Mouse (Mus musculus) T-helper 1 cell (primary cell): ENCODE results near the gene Cab39.

Experiments
- in situ Hi-C: fragments of 300-600 bp; cut with MboI, MseI; formaldehyde crosslinking; loops from one replicate; pipeline ENCODE4 v1.15.1; 2025; ENCODE audit warnings: high pct_unique_total_duplicates

Cab39 gene

GRCm38 (mm10) chr1:85793208-85794105 lies at the start of gene Cab39:
TSS of gene Cab39 (plus strand) at chr1:85793441.
- in situ Hi-C loops: loop anchor here (10.0 kb wide), 1 partner anchor 49 kb away; no protein-coding TSS in a partner anchor

- in situ Hi-C loops: loop anchor here (10.0 to 25.0 kb wide), 2 partner anchors 50 to 157 kb away; partner anchors contain the start of genes Cab39, G530012D18Rik and Sp110
These were observed 48.7 kb upstream of the Cab39 start for GRCm38 (mm10) chr1:85744539-85744938.

DNA sequence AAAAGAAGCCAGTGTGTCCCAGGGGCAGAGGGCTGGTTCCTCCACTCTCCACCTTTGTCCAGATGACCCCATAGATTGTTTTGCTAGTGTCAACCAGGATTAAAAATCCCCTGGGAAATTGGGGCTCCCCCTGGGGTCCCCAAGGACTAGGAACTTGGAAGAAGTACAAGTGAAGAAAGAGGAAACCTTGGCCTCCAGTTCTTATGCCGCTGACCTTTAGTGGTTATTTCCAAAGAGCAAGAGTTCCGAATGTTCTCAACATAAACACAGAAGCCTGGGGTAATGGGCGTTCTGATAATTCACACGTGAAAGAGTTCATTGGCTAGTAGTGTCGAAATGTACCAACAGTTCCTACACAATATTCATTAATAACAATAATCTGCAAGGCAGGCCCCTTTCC lies 46.7 kb upstream of the Cab39 start:
- in situ Hi-C loops: loop anchor here (10.0 to 25.0 kb wide), 2 partner anchors 48 to 159 kb away; partner anchors contain the start of genes Cab39, G530012D18Rik and Sp110

- in situ Hi-C loops: loop anchor here (10.0 to 25.0 kb wide), 3 partner anchors 45 to 638 kb away; partner anchors contain the start of genes A530032D15Rik, Cab39, G530012D18Rik and Gm10553
These were observed 43.4 kb upstream of the Cab39 start for GRCm38 (mm10) chr1:85749829-85750228.

DNA sequence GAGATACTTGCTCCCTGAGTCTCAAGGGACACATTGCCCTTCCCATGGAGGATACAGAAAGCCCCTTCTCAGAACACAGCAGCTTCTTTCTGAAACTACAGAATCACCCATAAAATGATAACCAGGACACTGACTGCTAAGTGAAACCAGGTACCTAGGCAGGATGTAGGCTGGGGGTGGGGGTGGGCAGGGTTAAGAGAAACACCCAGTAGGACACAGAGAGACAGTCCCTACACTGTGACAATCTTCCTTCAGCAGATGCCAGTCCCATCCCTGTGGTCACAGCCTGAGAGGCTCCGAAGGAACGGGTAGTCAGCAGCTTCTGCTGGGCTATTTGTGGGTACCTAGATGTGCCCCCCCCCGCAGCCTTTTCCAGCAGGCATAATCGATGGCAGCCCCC lies 42.6 kb upstream of the Cab39 start:
- in situ Hi-C loops: loop anchor here (25.0 kb wide), 1 partner anchor 638 kb away; the partner anchor contains the start of genes A530032D15Rik and Gm10553

DNA sequence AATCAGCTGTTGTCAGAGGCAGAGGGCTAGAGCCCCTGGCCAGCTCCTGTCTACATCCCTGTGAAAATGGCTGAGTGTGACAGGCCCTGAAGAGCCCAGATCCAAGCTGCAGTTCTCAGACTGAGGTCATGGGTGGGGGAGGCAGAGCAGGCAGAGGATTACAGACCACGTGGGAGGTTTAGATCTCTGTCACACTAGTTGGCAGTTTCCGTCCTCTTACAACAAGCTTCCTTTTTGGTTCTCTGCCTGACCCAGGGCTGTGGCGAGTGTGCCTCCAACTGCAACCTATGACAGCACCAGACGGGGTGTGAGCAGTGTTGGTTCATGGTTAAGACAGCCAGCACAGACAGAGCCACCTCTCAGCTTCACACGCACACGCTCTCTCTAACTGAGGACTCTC lies 41.7 kb upstream of the Cab39 start:
- in situ Hi-C loops: loop anchor here (25.0 kb wide), 1 partner anchor 639 kb away; the partner anchor contains the start of genes A530032D15Rik and Gm10553

GRCm38 (mm10) chr1:85751932-85752680 lies 41.1 kb upstream of the Cab39 start:
- in situ Hi-C loops: loop anchor here (25.0 kb wide), 1 partner anchor 640 kb away; the partner anchor contains the start of genes A530032D15Rik and Gm10553

GRCm38 (mm10) chr1:85757531-85758230 lies 35.6 kb upstream of the Cab39 start:
- in situ Hi-C loops: loop anchor here (25.0 kb wide), 1 partner anchor 645 kb away; the partner anchor contains the start of genes A530032D15Rik and Gm10553

GRCm38 (mm10) chr1:85758231-85758968 lies 34.8 kb upstream of the Cab39 start:
- in situ Hi-C loops: loop anchor here (25.0 kb wide), 1 partner anchor 646 kb away; the partner anchor contains the start of genes A530032D15Rik and Gm10553

DNA sequence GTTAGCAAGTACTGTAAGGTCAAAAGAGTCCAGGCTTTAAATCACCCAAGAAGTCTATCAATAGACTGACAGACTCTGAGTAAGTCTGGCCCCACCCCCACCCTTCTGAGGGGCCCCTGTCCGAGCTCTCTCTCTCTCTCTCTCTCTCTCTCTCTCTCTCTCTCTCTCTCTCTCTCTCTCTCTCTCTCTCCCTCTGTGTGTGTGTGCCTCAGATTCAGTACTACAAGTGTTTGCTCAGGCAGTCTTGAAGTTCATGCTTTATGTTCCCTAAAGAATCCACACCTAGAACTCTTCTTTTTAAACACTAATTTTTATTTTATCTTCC lies 34.3 kb upstream of the Cab39 start:
- in situ Hi-C loops: loop anchor here (25.0 kb wide), 1 partner anchor 647 kb away; the partner anchor contains the start of genes A530032D15Rik and Gm10553

DNA sequence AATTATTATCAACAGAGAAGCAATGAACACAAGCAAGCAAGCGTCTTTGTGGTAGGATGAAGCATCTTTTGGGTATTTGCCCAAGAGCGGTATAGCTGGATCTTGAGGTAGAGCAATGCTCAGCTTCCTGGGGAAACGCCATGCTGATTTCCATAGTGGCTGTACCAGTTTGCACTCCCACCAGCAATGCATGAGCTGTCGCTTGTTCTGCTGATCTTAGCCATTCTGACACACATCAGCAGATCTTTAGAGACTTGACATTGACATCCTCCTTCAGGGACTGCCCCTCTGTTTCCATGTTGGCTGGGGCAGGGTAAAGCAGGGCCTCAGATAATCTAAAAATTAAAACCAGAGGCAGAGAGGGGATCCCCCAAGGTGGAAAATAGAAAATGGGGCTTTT lies 31.6 kb upstream of the Cab39 start:
- in situ Hi-C loops: loop anchor here (25.0 kb wide), 1 partner anchor 649 kb away; the partner anchor contains the start of genes A530032D15Rik and Gm10553

DNA sequence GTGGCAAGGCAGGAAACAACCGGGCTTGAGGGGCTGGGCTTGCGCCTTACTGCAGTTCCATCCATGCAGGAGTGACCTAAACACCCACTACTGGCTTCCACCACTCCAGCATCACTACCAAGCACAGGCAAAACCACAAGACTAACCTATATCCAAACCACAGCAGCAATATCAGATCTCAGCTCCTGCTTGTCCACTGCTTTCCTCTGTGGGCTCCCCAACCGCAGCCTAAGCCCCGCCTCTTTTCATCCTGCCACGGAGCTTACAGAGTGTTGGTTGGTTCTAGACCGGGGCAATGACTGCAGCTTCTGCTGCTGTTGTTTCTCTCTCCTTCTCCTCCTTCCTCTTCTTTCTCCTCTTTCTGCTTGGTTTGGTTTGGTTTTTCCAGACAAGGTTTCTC lies 29.9 kb upstream of the Cab39 start:
- in situ Hi-C loops: loop anchor here (25.0 kb wide), 1 partner anchor 651 kb away; the partner anchor contains the start of genes A530032D15Rik and Gm10553

DNA sequence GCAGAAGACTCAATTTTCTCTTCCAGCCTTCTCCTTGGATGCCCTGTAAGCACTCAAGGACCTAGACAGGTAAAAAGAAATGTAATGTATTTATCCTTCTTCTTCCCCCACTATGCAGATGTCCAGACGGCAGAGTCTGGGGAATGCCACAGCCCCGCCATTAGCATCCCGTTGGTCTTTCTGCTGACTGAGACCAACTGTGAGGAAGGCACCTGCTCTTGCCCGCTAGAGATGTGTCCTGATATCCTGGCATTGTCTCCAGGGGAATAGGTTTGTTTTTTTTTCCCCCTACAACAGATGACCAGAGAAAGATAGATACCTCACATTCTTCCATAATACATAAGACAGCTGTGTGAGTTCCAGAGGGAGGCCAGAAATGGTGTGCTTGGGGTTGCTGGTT lies 28.9 kb upstream of the Cab39 start:
- in situ Hi-C loops: loop anchor here (25.0 kb wide), 1 partner anchor 652 kb away; the partner anchor contains the start of genes A530032D15Rik and Gm10553

DNA sequence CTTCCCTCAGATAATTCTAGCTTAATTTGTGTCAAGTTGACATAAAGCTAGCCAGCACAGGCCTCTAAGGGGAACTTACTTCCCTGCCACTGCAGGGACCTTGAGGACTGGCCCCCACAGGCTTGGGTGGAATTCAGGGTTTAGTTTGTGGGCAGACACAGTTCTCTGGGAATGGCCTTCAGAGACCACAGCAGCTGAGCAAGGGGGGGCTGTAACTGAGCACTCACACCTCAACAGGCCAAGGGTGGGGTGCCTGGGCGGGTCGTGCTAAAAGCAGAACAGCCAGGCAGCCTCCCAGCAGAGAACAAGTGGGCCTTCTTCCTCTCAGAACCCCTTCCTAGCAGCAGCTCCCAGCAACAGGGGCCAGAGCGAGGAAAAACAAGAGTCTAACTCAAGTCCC lies 27.1 kb upstream of the Cab39 start:
- in situ Hi-C loops: loop anchor here (25.0 kb wide), 1 partner anchor 654 kb away; the partner anchor contains the start of genes A530032D15Rik and Gm10553

GRCm38 (mm10) chr1:85767754-85768153 lies 25.5 kb upstream of the Cab39 start:
- in situ Hi-C loops: loop anchor here (25.0 kb wide), 1 partner anchor 655 kb away; the partner anchor contains the start of genes A530032D15Rik and Gm10553

DNA sequence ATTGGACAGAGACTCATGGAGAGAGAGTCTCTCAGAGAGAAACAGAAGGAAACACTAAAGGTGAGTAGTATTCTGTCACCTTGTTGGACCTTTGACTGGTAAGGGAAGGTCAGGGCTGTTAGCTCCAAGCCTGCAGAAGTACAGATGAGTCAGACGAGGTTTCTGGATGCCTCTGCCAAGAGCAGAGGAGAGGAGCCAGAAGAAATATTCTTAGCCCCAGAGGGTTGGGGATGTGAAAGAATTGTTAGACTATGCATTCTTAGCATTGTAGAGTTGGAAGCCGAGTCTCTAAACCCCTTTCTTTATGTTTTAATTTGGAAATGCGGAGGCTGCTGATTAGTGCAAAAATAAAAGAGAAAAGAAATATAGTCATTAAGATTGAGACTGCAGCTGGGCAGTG lies 21.3 kb upstream of the Cab39 start:
- in situ Hi-C loops: loop anchor here (25.0 kb wide), 1 partner anchor 660 kb away; the partner anchor contains the start of genes A530032D15Rik and Gm10553

DNA sequence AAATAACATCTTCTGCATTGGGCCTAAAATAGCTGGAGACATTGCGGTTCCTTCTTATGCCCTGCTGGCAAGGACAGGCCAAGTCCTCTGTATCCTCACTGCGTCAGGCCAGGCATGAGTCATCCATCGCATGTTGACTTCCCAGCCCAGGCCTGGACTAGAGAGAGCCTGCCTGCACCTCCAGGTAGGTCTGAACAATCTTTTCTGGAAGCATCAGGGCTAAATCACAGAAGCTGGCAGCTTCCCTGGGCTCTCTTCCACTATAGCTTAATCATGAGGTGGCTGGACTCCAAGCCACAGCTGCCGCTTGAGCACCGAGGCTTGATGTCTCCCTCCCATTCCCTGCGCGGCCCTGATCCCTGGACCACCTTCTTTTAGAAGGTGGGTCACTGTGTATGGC lies 18.1 kb upstream of the Cab39 start:
- in situ Hi-C loops: no loop called here

DNA sequence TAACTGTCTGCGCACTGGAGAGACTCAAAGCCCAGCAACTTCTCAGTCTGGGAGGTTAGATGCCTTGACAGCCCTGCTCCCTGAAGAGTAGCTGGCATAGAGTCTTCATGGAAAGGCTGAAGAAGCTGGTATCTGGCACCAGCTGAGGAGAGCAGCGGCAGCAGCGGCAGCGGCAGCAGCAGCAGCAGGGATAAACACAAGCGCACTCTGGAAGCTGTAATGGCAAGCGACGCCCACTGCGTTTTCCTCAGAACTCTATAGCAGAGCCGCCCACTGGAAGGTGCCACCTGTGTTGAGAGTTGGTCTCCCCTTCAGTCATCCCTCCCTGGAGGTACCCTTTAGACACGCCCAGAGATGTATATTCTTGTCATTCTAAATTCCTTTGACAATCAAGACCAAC lies 17.1 kb upstream of the Cab39 start:
- in situ Hi-C loops: no loop called here

DNA sequence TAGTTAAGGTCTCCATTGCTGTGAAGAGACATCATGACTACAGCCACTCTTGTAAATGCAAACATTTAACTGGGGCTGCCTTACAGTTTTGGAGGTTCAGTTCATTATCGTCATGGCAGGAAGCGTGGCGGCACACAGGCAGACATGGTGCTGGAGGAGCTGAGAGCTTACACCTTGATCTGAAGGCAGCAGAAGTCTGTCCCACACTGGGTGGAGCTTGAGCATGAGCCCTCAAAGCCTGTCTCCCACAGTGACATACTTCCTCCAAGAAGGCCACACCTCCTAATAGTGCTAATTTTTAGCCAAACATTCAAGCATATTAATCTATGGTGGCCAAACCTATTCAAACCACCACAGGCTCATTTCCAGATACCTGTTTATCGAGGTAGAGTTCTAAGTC lies 14.8 kb upstream of the Cab39 start, which contains the start of gene A630001G21Rik:
TSS of gene A630001G21Rik (minus strand) at position 208 of the 400 bp plus-strand sequence.
- in situ Hi-C loops: no loop called here

GRCm38 (mm10) chr1:85779012-85779411 lies 14.2 kb upstream of the Cab39 start:
- in situ Hi-C loops: no loop called here
